ENCODE assay signal across 17 mouse cellular contexts in genomic region chr11:59772902-59773301, GRCm38 (mm10). TPM values are rescaled to one million over a fixed set of nuclear protein-coding genes. Genes with fewer than 3 reads are reported as not detected.
"Had no signal": no experiment of that assay in that cellular context is flagged by ENCODE, and none has a peak within 500 bp of the region (broad histone marks: within the 10 kb centered on the region; RNA-seq: fewer than 3 reads in every experiment).

No protein-coding gene starts in this region.

- H3K4me1 ChIP-seq: lung, embryonic 15.5 days; midbrain, embryonic 12.5 days; neural tube, embryonic 12.5 days; stomach, embryonic 15.5 days had no signal

- DNase-seq: lung, adult 2 months; lung, postnatal 14 days; lung, postnatal 36 days; midbrain, embryonic 14.5 days; right cerebral cortex, postnatal 14 days; thymus, adult 2 months; thymus, postnatal 25 days; thymus, postnatal 4 days had no signal

- H3K4me3 ChIP-seq: lung, embryonic 15.5 days; megakaryocyte, embryonic 14.5 days; midbrain, embryonic 12.5 days; neural tube, embryonic 12.5 days; stomach, embryonic 15.5 days had no signal

- H3K9me3 ChIP-seq: lung, embryonic 15.5 days; megakaryocyte, embryonic 14.5 days; midbrain, embryonic 12.5 days; neural tube, embryonic 12.5 days; stomach, embryonic 15.5 days had no signal

- ATAC-seq: lung, postnatal 0 days had no signal

- H3K27ac ChIP-seq: lung, embryonic 15.5 days; macrophage; midbrain, embryonic 12.5 days; neural tube, embryonic 12.5 days; stomach, embryonic 15.5 days; stomach, postnatal 0 days had no signal

- H3K4me2 ChIP-seq: lung, embryonic 15.5 days; midbrain, embryonic 12.5 days; neural tube, embryonic 12.5 days; stomach, embryonic 15.5 days had no signal

- H3K9ac ChIP-seq: lung, embryonic 15.5 days; midbrain, embryonic 12.5 days; neural tube, embryonic 12.5 days; stomach, embryonic 15.5 days had no signal

- H3K27me3 ChIP-seq: lung, embryonic 15.5 days; megakaryocyte, embryonic 14.5 days; midbrain, embryonic 12.5 days; neural tube, embryonic 12.5 days; stomach, embryonic 15.5 days had no signal

RNA-seq across cellular contexts. Expression of gene Pld6, which starts 14.5 kb away (rescaled TPM):
- total RNA-seq: monocyte, adult 5-6 weeks had no signal
- polyA plus RNA-seq: macrophage had no signal
